Mouse (Mus musculus) kidney, embryonic 14.5 days (tissue): ENCODE data around the gene Uba52. TPM values are rescaled to one million over a fixed set of nuclear protein-coding genes. Genes with fewer than 3 reads are reported as not detected.

Experiments used
- ATAC-seq: fragments of 200-750 bp; cut with Nextera tagmentation; 2 replicates; pipeline ENCODE4 v1.8.0; 2017; ENCODE audit warnings: moderate number of reproducible peaks, mild to moderate bottlenecking, moderate TSS enrichment, moderate library complexity; ENCODE audit not compliant: low FRiP score, low TSS enrichment
- H3K27ac ChIP-seq: fragments of 300-500 bp; sonication (generic); 2 replicates; pipeline ENCODE4 v1.5.1; 2014; ENCODE audit warnings: low read depth, mild to moderate bottlenecking, low read length, moderate library complexity, mixed read lengths
- H3K27me3 ChIP-seq: fragments of 300-500 bp; sonication (generic); 2 replicates; pipeline ENCODE4 v1.6.1; 2014; ENCODE audit warnings: mild to moderate bottlenecking, low read length; ENCODE audit not compliant: control insufficient read depth, insufficient read depth
- H3K36me3 ChIP-seq: fragments of 300-500 bp; sonication (generic); 2 replicates; pipeline ENCODE4 v1.6.1; 2014; ENCODE audit warnings: low read length, mixed read lengths; ENCODE audit not compliant: control insufficient read depth, insufficient read depth
- H3K4me1 ChIP-seq: fragments of 300-500 bp; sonication (generic); 2 replicates; pipeline ENCODE4 v1.6.1; 2014; ENCODE audit warnings: low read length, mixed read lengths; ENCODE audit not compliant: control insufficient read depth, insufficient read depth
- H3K4me2 ChIP-seq: fragments of 300-500 bp; sonication (generic); replicated peaks from 2 replicates; pipeline ENCODE4 v1.6.1; 2014; ENCODE audit warnings: low read depth, mild to moderate bottlenecking, low read length
- H3K4me3 ChIP-seq: fragments of 300-500 bp; sonication (generic); 2 replicates; pipeline ENCODE4 v1.5.1; 2014; ENCODE audit warnings: mild to moderate bottlenecking, low read length
- H3K9ac ChIP-seq: fragments of 300-500 bp; sonication (generic); 2 replicates; pipeline ENCODE4 v1.6.1; 2014; ENCODE audit warnings: low read depth, mild to moderate bottlenecking, low read length, moderate library complexity
- H3K9me3 ChIP-seq: fragments of 300-500 bp; sonication (generic); 2 replicates; pipeline ENCODE4 v1.6.1; 2016; ENCODE audit warnings: low read length; ENCODE audit not compliant: control insufficient read depth
- WGBS: fragments of 180-500 bp; shearing (Covaris S2); extraction: QIAGEN DNeasy Blood & Tissue Kit; methylation state at CpG from one replicate; pipeline ENCODE4 v1.1.7; 2014; 5-methylcytosine and 5-hydroxymethylcytosine counted together
- polyA plus RNA-seq: library from polyadenylated mRNA; unstranded; fragments of >200 nt; fragmentation: Nextera tagmentation; extraction: Ambion mirVana; gene quantifications from 2 replicates; pipeline ENCODE4 v1.2.1, GENCODE M21; 2014

Uba52 gene
- polyA plus RNA-seq, 1 experiment from 2014 or later = 1,078 TPM

- ATAC-seq = peak; percentile 92
- Histone ChIP-seq H3K9me3 (no peaks in the 10 kb centered on the region), H3K27me3 (no peaks in the 10 kb centered on the region), H3K9ac (peak within 1 kb of the TSS; percentile 94), H3K27ac (peak within 1 kb of the TSS; percentile 73), H3K4me2 (peak within 1 kb of the TSS; percentile 58), H3K4me1 (peaks cover 17% of the 10 kb centered on the region), H3K4me3 (peak within 1 kb of the TSS; percentile 76), H3K36me3 (peaks cover 30% of the 10 kb centered on the region)
- WGBS = under 1% methylated on average over 49 of the region's 61 CpGs
Observed at GRCm38 (mm10) chr8:70527512-70528181, 17.0 kb upstream of the Uba52 start, which contains the start of the genes Fkbp8 and Kxd1. Fkbp8 (plus strand) TSS chr8:70527724. Kxd1 (minus strand) TSS chr8:70527956.

- ATAC-seq = no peak
- H3K36me3 ChIP-seq = peaks cover 24% of the 10 kb centered on the region
- peak overlapping the region; percentile 58 for H3K4me2 ChIP-seq
- 4% methylated on average over 8 of the region's 8 CpGs for WGBS
- peak overlapping the region; percentile 76 for H3K4me3 ChIP-seq
- H3K27me3 ChIP-seq = no peaks in the 10 kb centered on the region
- H3K9ac ChIP-seq = peak overlapping the region; percentile 94
- 0 out of 2 replicates have a peak overlapping the region, but pooled peaks have one; percentile 73 for H3K27ac ChIP-seq
- H3K9me3 ChIP-seq = no peaks in the 10 kb centered on the region
- peaks cover 21% of the 10 kb centered on the region for H3K4me1 ChIP-seq
Observed at GRCm38 (mm10) chr8:70527111-70527511, 16.5 kb upstream of the Uba52 start.

- peak overlapping the region; percentile 51 for H3K27ac ChIP-seq
- H3K4me3 ChIP-seq = peak overlapping the region; percentile 80
- no peaks in the 10 kb centered on the region for H3K9me3 ChIP-seq
- H3K4me2 ChIP-seq = peak overlapping the region; percentile 53
- no peaks in the 10 kb centered on the region for H3K27me3 ChIP-seq
- peaks cover 8% of the 10 kb centered on the region; the same call in 1 of the 2 replicates for H3K4me1 ChIP-seq
- peaks cover 3% of the 10 kb centered on the region; the same call in 1 of the 2 replicates for H3K36me3 ChIP-seq
- H3K9ac ChIP-seq = peak overlapping the region; percentile 76
- peak; percentile 86 for ATAC-seq
- WGBS = under 1% methylated on average over 50 of the region's 51 CpGs
Observed at GRCm38 (mm10) chr8:70522592-70523403, 12.2 kb upstream of the Uba52 start.

GRCm38 (mm10) chr8:70519606-70520005, 9.0 kb upstream of the Uba52 start:
- H3K36me3 ChIP-seq = peaks cover 17% of the 10 kb centered on the region; the same call in 1 of the 2 replicates
- WGBS = 63% methylated on average over 2 of the region's 2 CpGs
- no peak overlapping the region for H3K4me2 ChIP-seq
- no peak overlapping the region for H3K9ac ChIP-seq
- no peak overlapping the region for H3K4me3 ChIP-seq
- no peak for ATAC-seq
- no peak overlapping the region for H3K27ac ChIP-seq
- no peaks in the 10 kb centered on the region for H3K27me3 ChIP-seq
- 0 out of 2 replicates have a peak, but pooled peaks cover 4% of the 10 kb centered on the region for H3K4me1 ChIP-seq
- H3K9me3 ChIP-seq = no peaks in the 10 kb centered on the region

GRCm38 (mm10) chr8:70519043-70519442, 8.4 kb upstream of the Uba52 start:
- Histone ChIP-seq H3K36me3 (peaks cover 22% of the 10 kb centered on the region), H3K4me2 (no peak overlapping the region), H3K4me1 (0 out of 2 replicates have a peak, but pooled peaks cover 4% of the 10 kb centered on the region), H3K27ac (no peak overlapping the region), H3K4me3 (no peak overlapping the region), H3K27me3 (no peaks in the 10 kb centered on the region), H3K9me3 (no peaks in the 10 kb centered on the region), H3K9ac (no peak overlapping the region)
- 92% methylated on average over 6 of the region's 6 CpGs for WGBS
- ATAC-seq = no peak

GRCm38 (mm10) chr8:70517940-70518643, 7.5 kb upstream of the Uba52 start:
- WGBS = 61% methylated on average over 10 of the region's 10 CpGs

GRCm38 (mm10) chr8:70513441-70513840, 2.8 kb upstream of the Uba52 start:
- Histone ChIP-seq H3K4me1 (peaks cover 8% of the 10 kb centered on the region; the same call in 1 of the 2 replicates), H3K4me2 (no peak overlapping the region), H3K27ac (no peak overlapping the region), H3K4me3 (no peak overlapping the region), H3K9me3 (no peaks in the 10 kb centered on the region), H3K27me3 (no peaks in the 10 kb centered on the region), H3K9ac (no peak overlapping the region), H3K36me3 (peaks cover 39% of the 10 kb centered on the region)
- ATAC-seq = no peak
- 78% methylated on average over 2 of the region's 2 CpGs for whole genome bisulfite sequencing

More at GRCm38 (mm10) chr8:70517940-70518643, 7.5 kb upstream of the Uba52 start:
- peaks cover 30% of the 10 kb centered on the region for H3K36me3 ChIP-seq
- H3K9me3 ChIP-seq = no peaks in the 10 kb centered on the region
- no peaks in the 10 kb centered on the region for H3K27me3 ChIP-seq
- H3K9ac ChIP-seq = no peak overlapping the region
- H3K4me3 ChIP-seq = no peak overlapping the region
- no peak for ATAC-seq
- H3K27ac ChIP-seq = no peak overlapping the region
- H3K4me1 ChIP-seq = 0 out of 2 replicates have a peak, but pooled peaks cover 4% of the 10 kb centered on the region
- no peak overlapping the region for H3K4me2 ChIP-seq

GRCm38 (mm10) chr8:70512253-70512903, 1.8 kb upstream of the Uba52 start:
- 96% methylated on average over 11 of the region's 11 CpGs for WGBS
- H3K36me3 ChIP-seq = peaks cover 49% of the 10 kb centered on the region
- no peak overlapping the region for H3K4me2 ChIP-seq
- H3K4me3 ChIP-seq = no peak overlapping the region
- H3K27me3 ChIP-seq = no peaks in the 10 kb centered on the region
- H3K9me3 ChIP-seq = no peaks in the 10 kb centered on the region
- ATAC-seq = no peak
- no peak overlapping the region for H3K9ac ChIP-seq
- H3K4me1 ChIP-seq = peaks cover 8% of the 10 kb centered on the region; the same call in 1 of the 2 replicates
- H3K27ac ChIP-seq = no peak overlapping the region
